Mouse (Mus musculus) thymus, postnatal 10 days (tissue): ENCODE measurements around the gene Vmn1r203.
"Not testable (repeated sequence)": the region's sequence is repeated elsewhere in the genome, so short reads cannot be mapped to it uniquely, and the experiment has no call there.

ENCODE experiments used
- DNase-seq, 2 experiments: peaks; one replicate each; pipeline ENCODE4 v3.0.0; 2021; ENCODE audit warnings: low spot score in 2 of 2

The Vmn1r203 gene

GRCm38 (mm10) chr13:22517814-22518213, at the start of gene Vmn1r203:
Gene Vmn1r203 (plus strand): TSS chr13:22518114.
- DNase-seq: no peak

- no peak for DNase-seq
These were observed 46.3 kb upstream of the Vmn1r203 start, which contains the start of gene Vmn1r201 for GRCm38 (mm10) chr13:22471623-22472022. Gene Vmn1r201 (plus strand): TSS chr13:22471923.

- no peak for DNase-seq
These were observed 15.5 kb upstream of the Vmn1r203 start for GRCm38 (mm10) chr13:22502431-22502830.

- no peak for DNase-seq
These were observed 12.6 kb upstream of the Vmn1r203 start, which contains the start of gene Vmn1r202 for GRCm38 (mm10) chr13:22505281-22505680. Gene Vmn1r202 (minus strand): TSS chr13:22505381.

GRCm38 (mm10) chr13:22552898-22553297, 35.0 kb downstream of the Vmn1r203 start, which contains the start of gene Vmn1r204:
Gene Vmn1r204 (plus strand): TSS chr13:22553198.
- DNase-seq: not testable (repeated sequence)

GRCm38 (mm10) chr13:22574911-22575310, 57.0 kb downstream of the Vmn1r203 start:
- not testable (repeated sequence) for DNase-seq
